Comparison of ENCODE assay signal across 25 mouse cellular contexts in the genomic region with DNA sequence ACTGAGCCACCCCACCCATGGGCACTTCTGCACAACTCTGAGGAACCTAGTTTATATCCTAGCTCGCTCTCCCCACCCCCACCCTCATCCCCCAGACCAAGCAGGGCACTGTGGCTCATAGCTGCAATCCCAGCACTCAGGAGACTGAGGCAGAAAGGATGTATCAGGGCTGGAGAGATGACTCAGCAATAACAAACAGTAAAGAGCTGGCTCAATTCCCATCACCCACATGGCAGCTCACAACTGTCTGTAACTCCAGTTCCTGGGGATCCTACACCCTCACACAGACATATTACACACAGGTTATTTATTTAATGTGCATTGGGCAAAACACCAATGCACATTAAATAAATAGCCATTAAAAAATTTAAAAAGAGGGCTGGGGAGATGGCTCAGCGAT. TPM values are rescaled to one million over a fixed set of nuclear protein-coding genes. Genes with fewer than 3 reads are reported as not detected.
DNase-seq lines count a peak whose midpoint lies in the region; TF ChIP-seq lines count a peak whose summit lies in the region.
"Had no signal": no experiment of that assay in that cellular context is flagged by ENCODE, and none has a peak within 500 bp of the region (broad histone marks: within the 10 kb centered on the region; RNA-seq: fewer than 3 reads in every experiment).

No protein-coding gene starts in this region.

- peak overlapping the region; percentile 89 for H3K9ac ChIP-seq in ES-Bruce4 (ENCODE audit: low read depth, poor library complexity, severe bottlenecking)
- H3K9ac ChIP-seq: forebrain, embryonic 13.5 days; heart, embryonic 13.5 days; hindbrain, embryonic 14.5 days had no signal

- H3K9me3 ChIP-seq in ES-Bruce4 (replicated peaks; ENCODE audit: control insufficient read depth, insufficient read depth, low read length, poor library complexity, severe bottlenecking), result no peaks in the 10 kb centered on the region
- H3K9me3 ChIP-seq: forebrain, embryonic 10.5 days; forebrain, embryonic 13.5 days; G1E; heart, embryonic 10.5 days; heart, embryonic 13.5 days had no signal

- TF ChIP-seq EP300 in ES-Bruce4 (IDR thresholded peaks at IDR 0.05; ENCODE audit: insufficient read depth, low read depth, low read length), result no peak

- H3K36me3 ChIP-seq in ES-Bruce4 (ENCODE audit: control insufficient read depth, insufficient read depth, low read length, poor library complexity, severe bottlenecking), result peaks cover 3% of the 10 kb centered on the region; the same call in 1 of the 2 replicates
- H3K36me3 ChIP-seq: forebrain, embryonic 10.5 days; heart, embryonic 10.5 days; heart, embryonic 13.5 days had no signal

- H3K27me3 ChIP-seq in ES-Bruce4 (ENCODE audit: control insufficient read depth, insufficient read depth, low read length, poor library complexity, severe bottlenecking), result no peaks in the 10 kb centered on the region
- H3K27me3 ChIP-seq: CH12.LX; forebrain, embryonic 13.5 days; heart, embryonic 13.5 days; Patski had no signal

- peaks cover 8% of the 10 kb centered on the region for H3K4me1 ChIP-seq in ES-Bruce4 (ENCODE audit: control insufficient read depth, insufficient read depth, low read length)

- peak overlapping the region; percentile 76 for H3K4me3 ChIP-seq in ES-Bruce4 (ENCODE audit: low read depth, low read length)
- H3K4me3 ChIP-seq: forebrain, embryonic 10.5 days; forebrain, embryonic 13.5 days; heart, adult 2 months; heart, embryonic 10.5 days; heart, embryonic 13.5 days had no signal

- no peak for TF ChIP-seq POLR2A in ES-Bruce4 (IDR thresholded peaks at IDR 0.05; ENCODE audit: insufficient read depth, low read length)

- peak overlapping the region; percentile 83 for H3K27ac ChIP-seq in ES-Bruce4 (ENCODE audit: insufficient read depth, low read length)
- H3K27ac ChIP-seq: forebrain, embryonic 10.5 days; forebrain, embryonic 13.5 days; heart, adult 2 months; heart, embryonic 10.5 days; heart, embryonic 13.5 days; hindbrain, embryonic 14.5 days; hindbrain, postnatal 0 days had no signal

- TF ChIP-seq CTCF in ES-Bruce4 (IDR thresholded peaks at IDR 0.05; ENCODE audit: low read depth, low read length), result no peak

- peak; percentile 51 for DNase-seq in 416B (ENCODE audit: low read depth)
- DNase-seq in MN1 (ENCODE audit: low spot score), result peak; percentile 45
- DNase-seq in layer of hippocampus, postnatal 36 days, result no peak
- no peak for DNase-seq in kidney, adult 8-10 months
- DNase-seq in adrenal gland, adult (ENCODE audit: inconsistent age in 2 of 2, low spot score in 1 of 2), result no peak
- DNase-seq: adrenal gland, adult 8-10 months; adrenal gland, postnatal 25 days; cerebellum, adult 18-20 months; cerebellum, adult 9-10 months; cerebellum, postnatal 14 days; gastrocnemius, postnatal 10 days; gastrocnemius, postnatal 36 days; heart, adult 2 months; heart, postnatal 14 days; heart, postnatal 4 days had no signal

RNA-seq across cellular contexts. Expression of a gene that starts 3.0 kb away (rescaled TPM):
- polyA plus RNA-seq in ES-Bruce4 (2011; ENCODE audit: insufficient read depth, insufficient read length, low read depth, missing spikeins), result 6.3 and 8.1 TPM in 2 replicates
- total RNA-seq in layer of hippocampus, postnatal 36 days (2021), result 1 to 10 TPM; 2.3 to 5.5 TPM

RNA-seq across cellular contexts. Expression of a gene that starts 21.7 kb away (rescaled TPM):
- 6.3 and 6.4 TPM in 2 replicates for polyA plus RNA-seq in ES-Bruce4 (2011; ENCODE audit: insufficient read depth, insufficient read length, low read depth, missing spikeins)
- 1 to 10 TPM; 3.1 to 3.6 TPM for total RNA-seq in layer of hippocampus, postnatal 36 days (2021)

RNA-seq across cellular contexts. Expression of a gene that starts 32.7 kb away (rescaled TPM):
- polyA plus RNA-seq in ES-Bruce4 (2011; ENCODE audit: insufficient read depth, insufficient read length, low read depth, missing spikeins), result 78.2 and 78.7 TPM in 2 replicates
- total RNA-seq in layer of hippocampus, postnatal 36 days (2021), result 10 to 100 TPM; 12.8 to 13.5 TPM

Comparison
In these comparisons a context has a peak if more than half of its experiments do, and no peak if none do; other contexts are left out.
1. DNase-seq: peak in 416B (single experiment) and MN1 (single experiment); none in layer of hippocampus, postnatal 36 days (0 of 2), kidney, adult 8-10 months (0 of 2) and adrenal gland, adult (0 of 2).